Mouse (Mus musculus): ENCODE data around the gene Opn1sw. TPM values are rescaled to one million over a fixed set of nuclear protein-coding genes. Genes with fewer than 3 reads are reported as not detected.

The Opn1sw gene
- total RNA-seq (2021) = under 1 TPM in 1 of 2 experiments, not detected in 1; 0.11 TPM

GRCm38 (mm10) chr6:29388052-29388518 lies at the start of gene Opn1sw:
Gene Opn1sw, minus strand, starts transcription at chr6:29388468.
- intact Hi-C loops (cut with DNase I) = loop anchor here (2.0 kb wide), 1 partner anchor 97 kb away; no protein-coding TSS in a partner anchor
- DNase-seq = peak in 1 of 2 experiments; percentile 6

DNA sequence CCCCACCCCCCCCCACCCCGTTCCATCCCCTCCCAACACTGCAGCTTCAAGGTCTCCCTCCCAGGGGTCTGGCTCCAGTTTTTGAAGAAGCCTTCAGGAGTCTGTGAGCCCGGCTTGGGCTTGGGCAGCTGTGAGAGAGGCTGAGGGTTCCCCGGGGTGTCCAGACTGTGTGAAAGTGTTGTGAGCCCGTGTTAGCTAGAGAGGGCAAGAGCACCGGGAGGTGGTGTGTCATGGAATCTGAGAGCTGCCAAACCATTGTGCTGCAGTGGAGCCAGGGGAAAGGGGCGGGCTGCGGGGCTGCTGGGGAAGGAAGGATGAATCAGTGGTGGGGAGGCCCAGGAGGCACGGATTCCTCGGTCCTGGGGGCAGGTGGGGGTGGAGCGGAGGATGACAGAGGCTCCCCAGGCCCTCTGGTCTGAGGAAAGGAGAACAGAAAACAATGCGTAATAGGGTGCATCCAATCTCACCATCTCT lies 48.2 kb upstream of the Opn1sw start:
- intact Hi-C loops (cut with DNase I) = loop anchor here (5.0 kb wide), 1 partner anchor 74 kb away; no protein-coding TSS in a partner anchor
- DNase-seq = peak; percentile 66 to 71

DNA sequence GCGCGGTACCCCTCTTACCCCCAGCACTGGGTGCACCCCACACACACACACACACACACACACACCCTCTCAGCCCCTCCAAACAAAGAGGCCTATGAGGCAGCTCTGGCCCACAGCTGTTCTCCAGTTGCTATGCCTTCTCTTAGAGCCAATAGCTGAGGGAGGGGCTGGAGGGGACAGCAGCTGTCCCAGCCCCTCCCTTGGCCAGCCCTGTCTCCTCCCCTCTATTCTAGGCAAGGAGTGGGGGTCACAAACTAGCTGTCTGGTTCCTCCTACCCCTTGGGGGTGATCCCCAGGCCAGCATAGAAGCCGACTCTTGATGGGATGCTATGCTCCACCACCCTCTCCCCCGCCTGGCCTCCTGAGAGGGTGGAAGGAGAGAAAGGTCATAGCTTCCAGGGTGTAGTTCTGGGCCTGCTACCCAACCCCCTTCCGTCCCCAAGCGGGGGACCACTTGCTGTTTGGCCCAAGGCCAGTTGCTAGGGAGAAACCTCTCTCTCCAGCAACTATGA lies 47.7 kb upstream of the Opn1sw start:
- intact Hi-C loops (cut with DNase I) = loop anchor here (5.0 kb wide), 1 partner anchor 74 kb away; no protein-coding TSS in a partner anchor
- DNase-seq = peak; percentile 40 to 58

DNA sequence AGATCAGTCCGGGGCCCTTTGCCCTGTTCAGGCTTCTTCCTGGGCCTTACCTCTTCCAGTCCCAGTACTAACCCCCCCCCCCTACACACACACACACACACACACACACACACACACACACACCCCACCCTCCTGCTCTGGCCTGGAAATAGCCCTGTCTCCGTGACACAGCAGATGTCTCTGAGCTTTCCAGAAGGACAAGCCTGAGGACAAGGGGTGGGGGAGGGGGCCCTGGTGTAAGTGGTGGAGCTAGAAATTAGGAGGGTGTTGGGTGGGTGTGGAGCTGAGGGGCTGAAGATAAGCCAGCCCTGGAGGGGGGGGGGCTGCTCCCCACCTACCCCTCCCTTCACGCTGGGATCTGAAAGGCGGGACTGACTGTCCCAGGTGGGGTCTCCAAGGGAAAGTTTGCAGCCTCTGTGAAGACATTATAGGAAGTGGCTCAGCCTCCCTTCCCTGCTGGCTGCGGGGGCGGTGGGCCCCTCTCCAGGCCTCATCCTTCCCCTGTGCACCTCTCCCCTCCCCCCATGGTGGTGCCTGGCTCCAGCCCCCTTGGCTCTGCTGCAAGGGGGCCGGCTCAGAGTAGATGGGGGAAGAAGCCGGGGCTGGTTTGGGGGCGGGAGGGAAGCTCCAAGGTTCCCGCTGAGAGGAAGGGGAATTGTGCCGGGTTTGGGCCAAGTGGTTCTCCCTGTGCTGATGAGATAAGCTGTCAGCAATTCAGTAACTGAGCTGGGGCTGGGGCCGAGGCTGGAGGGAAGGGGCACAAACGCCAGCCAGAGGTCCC lies 46.8 kb upstream of the Opn1sw start:
- DNase-seq = peak; percentile 43 to 58
- intact Hi-C loops (cut with DNase I) = loop anchor here (5.0 kb wide), 2 partner anchors 73 to 88 kb away; partner anchors contain the start of gene Calu

DNA sequence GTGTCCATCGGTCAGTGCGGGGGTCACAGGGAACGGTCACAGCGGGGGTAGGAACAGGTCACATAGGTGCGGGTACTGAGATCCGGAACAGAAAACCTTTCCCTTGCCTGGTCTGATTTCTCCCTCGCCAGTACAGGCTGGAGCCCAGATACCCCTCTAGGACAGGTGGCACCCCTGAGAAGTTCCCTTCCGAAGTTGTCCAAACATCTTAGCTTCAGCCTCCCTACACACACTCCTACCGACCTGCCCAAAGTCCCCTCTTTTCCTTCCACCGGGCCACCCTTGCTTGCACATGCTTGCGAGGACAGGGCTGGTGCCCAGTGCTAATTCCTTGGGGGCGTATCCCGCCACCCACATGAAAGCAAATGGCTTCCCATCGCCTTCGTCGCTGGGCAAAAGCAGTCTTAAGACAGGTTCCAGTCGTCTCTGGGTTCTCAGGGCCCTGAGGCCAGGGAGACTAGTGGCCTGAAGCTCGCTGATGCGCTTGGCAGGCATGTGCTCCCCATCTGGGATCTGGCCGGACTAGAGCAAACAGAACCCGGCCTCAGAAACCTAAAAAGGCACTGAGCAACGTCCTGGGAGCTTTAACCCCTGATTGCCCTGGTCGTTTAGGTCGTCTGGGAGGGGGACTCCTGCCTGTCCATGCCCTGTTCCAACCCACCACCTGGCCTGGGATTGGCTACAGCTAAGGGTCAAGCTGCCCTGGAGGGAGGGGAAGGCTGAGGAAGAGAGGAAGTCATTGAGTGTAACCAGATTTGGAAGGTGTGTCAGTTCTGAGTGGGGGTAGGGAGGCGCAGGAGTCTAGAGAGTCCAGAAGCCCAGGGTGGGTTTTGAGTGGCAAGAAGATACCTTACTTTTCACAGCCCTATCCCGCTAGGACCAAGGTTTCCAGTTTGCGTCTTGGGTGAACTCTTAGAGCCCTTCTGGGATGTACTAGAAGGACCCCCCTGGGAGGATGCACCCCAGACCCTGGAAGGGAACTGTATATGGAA lies 45.8 kb upstream of the Opn1sw start:
- intact Hi-C loops (cut with DNase I) = loop anchor here (5.0 kb wide), 1 partner anchor 87 kb away; the partner anchor contains the start of gene Calu

DNA sequence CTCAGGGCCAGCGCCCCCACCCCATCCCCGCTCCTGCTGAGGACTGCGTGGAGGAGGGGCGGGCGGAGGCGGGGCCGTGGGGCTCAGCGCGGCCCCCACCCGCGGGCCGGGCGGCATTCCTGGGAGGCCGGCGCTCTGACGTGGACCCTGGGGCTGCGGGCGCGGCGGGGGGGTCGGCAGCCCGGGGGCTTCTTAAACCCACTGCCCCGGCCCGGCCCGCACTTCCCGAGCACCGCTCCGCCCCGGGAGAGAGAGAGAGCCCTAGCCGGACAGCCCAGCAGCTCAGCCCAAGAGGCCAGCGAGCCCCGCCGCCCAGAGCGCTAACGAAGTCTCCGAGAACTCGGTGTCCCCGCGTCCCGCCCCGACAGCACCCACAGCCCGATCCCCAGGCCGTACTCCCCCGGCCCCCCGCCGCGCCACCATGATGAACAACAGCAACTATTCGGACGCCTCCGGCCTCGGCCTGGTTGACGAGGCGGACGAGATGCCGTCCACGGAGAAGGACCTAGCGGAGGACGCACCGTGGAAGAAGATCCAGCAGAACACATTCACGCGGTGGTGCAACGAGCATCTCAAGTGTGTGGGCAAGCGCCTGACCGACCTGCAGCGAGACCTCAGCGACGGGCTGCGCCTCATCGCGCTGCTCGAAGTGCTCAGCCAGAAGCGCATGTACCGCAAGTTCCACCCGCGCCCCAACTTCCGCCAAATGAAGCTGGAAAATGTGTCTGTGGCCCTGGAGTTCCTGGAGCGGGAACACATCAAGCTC lies 45.0 kb upstream of the Opn1sw start, which contains the start of gene Flnc:
TSS of gene Flnc (plus strand) at position 219 of the 766 bp plus-strand sequence.
- intact Hi-C loops (cut with DNase I) = loop anchor here (5.0 kb wide), 1 partner anchor 86 kb away; the partner anchor contains the start of gene Calu
- peak; percentile 63 to 69 for DNase-seq

More for the DNA sequence above, 45.8 kb upstream of the Opn1sw start:
- peak; percentile 59 to 75 for DNase-seq

- intact Hi-C loops (cut with DNase I) = loop anchor here (5.0 kb wide), 1 partner anchor 85 kb away; the partner anchor contains the start of gene Calu
- DNase-seq = no peak
These were observed 44.4 kb upstream of the Opn1sw start for GRCm38 (mm10) chr6:29432676-29433037.

GRCm38 (mm10) chr6:29432156-29432555 lies 43.9 kb upstream of the Opn1sw start:
- peak in 1 of 2 experiments; percentile 31 for DNase-seq
- intact Hi-C loops (cut with DNase I) = loop anchor here (5.0 kb wide), 1 partner anchor 85 kb away; the partner anchor contains the start of gene Calu

GRCm38 (mm10) chr6:29431473-29431872 lies 43.2 kb upstream of the Opn1sw start:
- DNase-seq = peak; percentile 20 to 37
- intact Hi-C loops (cut with DNase I) = loop anchor here (5.0 kb wide), 1 partner anchor 84 kb away; the partner anchor contains the start of gene Calu

DNA sequence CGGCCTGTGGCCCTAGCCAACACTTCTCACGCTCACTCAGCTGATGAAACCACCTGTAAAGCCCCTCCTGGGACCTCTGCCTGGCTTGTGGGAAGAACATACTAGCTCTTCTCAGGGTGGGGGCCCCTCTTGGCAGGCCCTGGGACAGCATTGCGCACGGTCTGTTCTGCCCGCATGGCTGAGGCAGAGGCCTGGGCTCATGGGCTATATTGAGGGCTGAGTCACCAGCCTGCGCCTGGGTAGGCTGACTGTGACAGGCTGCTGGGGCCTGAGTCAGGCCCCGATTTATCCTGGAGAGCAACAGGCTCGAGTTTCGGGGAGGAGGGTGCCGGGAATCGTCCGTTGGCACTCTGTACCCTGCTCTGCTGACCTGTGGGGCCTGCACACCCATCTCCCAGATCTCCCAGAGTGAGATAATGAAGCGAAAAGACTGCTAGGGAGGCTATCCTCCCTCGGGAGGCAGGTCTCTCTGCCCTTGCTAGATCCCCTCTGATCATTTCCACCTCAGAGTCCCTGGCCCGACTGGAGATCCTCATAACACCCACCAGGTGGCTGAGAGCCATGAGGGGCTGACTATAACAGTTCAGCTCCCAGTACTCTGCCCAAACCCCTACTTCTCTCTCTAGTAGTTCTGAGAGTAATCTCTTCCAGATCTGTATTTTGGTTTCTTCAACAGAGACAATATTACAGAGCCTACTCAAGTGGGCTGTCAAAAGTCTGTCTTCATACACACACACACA lies 42.6 kb upstream of the Opn1sw start:
- DNase-seq = peak in 1 of 2 experiments; percentile 25
- intact Hi-C loops (cut with DNase I) = loop anchor here (5.0 kb wide), 1 partner anchor 84 kb away; the partner anchor contains the start of gene Calu

DNA sequence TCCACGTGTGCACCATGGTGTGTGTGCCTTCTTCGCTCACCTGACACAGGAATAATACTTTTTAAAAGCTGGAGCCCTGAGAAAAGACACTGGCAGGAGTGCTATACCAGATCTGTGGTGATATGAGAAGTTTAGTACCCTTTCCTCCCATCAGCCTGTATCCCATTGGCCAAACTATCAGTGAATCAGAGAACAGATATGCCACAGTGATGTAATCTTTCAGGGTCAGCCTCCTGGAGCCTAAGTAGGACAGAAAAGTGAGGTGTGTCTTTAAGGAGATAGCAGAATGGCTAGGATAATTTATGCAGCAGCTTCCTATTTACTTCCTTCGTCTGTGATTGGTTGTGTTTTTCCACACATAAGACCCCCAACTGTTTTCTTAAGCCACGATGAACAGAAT lies 39.9 kb upstream of the Opn1sw start:
- intact Hi-C loops (cut with DNase I) = no loop called here
- no peak for DNase-seq

DNA sequence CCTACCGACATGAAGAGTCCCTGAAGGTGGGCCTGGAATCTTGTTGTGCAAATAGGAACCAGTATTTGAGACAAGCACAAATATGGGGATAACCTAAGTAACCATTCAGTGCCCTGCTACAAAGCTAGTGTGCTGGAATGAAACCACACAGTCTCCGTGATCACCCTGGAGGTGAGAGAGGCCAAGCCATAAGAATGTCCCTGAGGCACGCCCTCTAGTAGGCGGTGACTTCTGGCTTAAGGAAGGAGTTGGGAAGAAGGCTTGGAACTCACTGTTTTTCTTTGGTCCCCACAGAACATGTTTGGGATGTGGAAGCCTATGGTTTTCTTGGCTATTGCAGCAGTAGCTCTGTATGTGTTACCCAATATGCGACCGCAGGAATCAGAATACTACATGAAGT lies 38.1 kb upstream of the Opn1sw start:
- DNase-seq = no peak
- intact Hi-C loops (cut with DNase I) = no loop called here

DNA sequence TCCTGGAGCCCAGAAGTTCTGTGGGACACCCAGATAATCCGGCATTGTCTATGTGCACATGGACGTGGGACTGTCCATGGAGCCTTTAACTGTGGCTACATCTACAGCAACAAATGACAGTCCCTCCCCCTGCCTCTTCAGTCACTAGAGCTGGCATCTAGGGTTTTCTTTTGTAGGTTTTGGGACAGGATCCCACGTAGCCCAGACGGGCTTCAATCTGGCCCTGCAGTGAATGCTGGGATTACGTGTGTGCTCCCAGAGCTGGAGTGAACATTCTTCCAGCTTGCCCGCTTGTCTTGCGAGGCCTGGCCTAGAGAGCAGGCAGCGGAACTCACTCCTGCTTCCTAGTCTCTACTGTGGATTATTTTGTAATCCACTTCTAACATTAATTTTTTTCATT lies 36.9 kb upstream of the Opn1sw start:
- DNase-seq = no peak
- intact Hi-C loops (cut with DNase I) = no loop called here

DNA sequence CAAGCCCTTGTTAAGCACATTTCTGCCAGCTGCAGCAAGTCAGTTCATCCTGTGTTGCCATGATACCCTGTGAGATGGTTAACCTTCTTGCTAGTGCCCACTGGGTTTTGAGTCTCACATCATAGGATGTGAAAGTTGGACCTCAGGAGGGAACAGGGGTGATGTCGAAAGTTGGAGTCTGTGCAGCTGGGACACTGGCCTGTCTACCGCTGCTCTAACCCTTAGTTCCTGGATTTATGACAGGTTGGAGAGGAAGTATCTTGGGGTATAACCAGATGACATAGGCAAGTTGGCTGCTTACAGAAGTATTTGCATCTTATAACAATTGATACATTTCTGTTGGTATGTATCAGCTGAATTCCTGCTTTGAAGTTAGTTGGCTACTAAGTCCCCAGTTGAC lies 32.3 kb upstream of the Opn1sw start:
- DNase-seq = no peak

DNA sequence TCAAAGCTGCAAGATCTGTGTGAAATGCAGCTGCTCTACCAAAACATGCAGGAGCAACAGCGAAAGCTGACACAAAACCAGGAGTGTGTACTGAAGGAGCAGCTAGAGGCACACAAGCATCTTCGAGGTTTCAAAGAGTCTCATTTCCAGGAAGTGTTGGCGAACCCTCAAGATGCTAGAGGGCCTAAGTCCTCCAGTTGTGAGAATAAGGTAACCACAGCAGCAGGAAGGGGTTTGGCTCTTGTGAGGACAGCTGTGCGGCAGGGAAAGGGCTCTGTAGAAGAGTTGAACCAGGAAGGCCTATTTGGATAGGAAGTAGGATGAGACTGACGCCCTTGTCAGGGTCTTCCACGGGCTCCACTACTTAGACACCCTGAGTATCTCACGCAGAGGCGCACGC lies 27.2 kb upstream of the Opn1sw start:
- DNase-seq = no peak
- intact Hi-C loops (cut with DNase I) = no loop called here

More for the DNA sequence above, 32.3 kb upstream of the Opn1sw start:
- intact Hi-C loops (cut with DNase I) = no loop called here

DNA sequence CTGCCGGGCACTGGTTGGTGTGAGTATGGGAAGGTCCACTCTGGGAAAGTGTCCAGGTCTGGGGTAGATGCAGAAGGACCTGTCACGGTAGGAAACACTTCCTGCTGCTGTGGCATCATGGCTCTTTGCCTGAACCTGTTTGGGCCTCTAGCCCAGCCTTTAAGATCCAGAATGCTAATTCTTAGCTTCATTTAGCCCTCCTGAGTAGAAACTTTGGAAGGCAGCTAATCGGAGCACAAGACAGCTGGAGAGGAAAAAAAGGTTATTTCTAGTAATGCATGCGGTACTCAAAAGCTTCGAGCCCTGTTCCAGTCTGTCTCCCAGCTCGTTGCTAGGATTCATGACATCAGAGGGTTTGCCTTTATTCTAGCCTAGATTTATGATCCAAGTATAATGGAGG lies 18.1 kb upstream of the Opn1sw start:
- intact Hi-C loops (cut with DNase I) = no loop called here
- no peak for DNase-seq

GRCm38 (mm10) chr6:29402693-29403342 lies 14.6 kb upstream of the Opn1sw start:
- intact Hi-C loops (cut with DNase I) = no loop called here
- DNase-seq = peak in 1 of 2 experiments; percentile 18

- no peak for DNase-seq
- intact Hi-C loops (cut with DNase I) = no loop called here
These were observed 11.6 kb upstream of the Opn1sw start for GRCm38 (mm10) chr6:29399851-29400250.

All from heart, postnatal 36 days (tissue).